Mouse (Mus musculus): Measurements from ENCODE around the gene Pgs1. TPM values are rescaled to one million over a fixed set of nuclear protein-coding genes. Genes with fewer than 3 reads are reported as not detected.

Pgs1 gene
- polyA plus RNA-seq, 1 experiment from 2014 or later: 43.8 TPM

DNA sequence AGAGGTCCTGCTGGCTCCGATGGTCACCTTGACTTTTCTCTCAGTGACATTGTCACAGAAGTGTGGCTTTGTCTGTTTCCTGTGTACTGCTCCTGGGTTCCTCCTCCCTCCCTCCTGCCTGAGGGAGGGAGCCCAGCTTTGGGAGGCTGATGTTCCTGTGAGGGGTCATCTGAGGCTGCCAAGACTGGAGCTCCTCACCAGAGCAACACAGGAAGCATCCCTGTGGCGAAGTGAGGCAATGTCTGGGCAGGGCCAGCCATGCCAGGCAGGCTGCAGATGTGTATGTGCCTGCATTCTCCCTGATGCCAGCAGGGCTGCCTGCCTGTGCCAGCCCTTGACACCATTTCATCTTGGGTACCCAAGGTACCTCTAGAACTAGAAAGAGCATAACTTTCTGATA lies 32.0 kb upstream of the Pgs1 start:
- Histone ChIP-seq H3K4me3 (no peak overlapping the region), H3K9me3 (no peaks in the 10 kb centered on the region), H3K27me3 (ENCODE audit: poor library complexity, severe bottlenecking) (peaks cover 36% of the 10 kb centered on the region), H3K27ac (peak overlapping the region; percentile 13; the same call in 1 of the 2 replicates), H3K36me3 (replicated peaks) (no peaks in the 10 kb centered on the region), H3K4me1 (peaks cover 74% of the 10 kb centered on the region)
- DNase-seq (ENCODE audit: extremely low spot score, low spot score): no peak
- WGBS: 71% methylated on average over 2 of the region's 2 CpGs

DNA sequence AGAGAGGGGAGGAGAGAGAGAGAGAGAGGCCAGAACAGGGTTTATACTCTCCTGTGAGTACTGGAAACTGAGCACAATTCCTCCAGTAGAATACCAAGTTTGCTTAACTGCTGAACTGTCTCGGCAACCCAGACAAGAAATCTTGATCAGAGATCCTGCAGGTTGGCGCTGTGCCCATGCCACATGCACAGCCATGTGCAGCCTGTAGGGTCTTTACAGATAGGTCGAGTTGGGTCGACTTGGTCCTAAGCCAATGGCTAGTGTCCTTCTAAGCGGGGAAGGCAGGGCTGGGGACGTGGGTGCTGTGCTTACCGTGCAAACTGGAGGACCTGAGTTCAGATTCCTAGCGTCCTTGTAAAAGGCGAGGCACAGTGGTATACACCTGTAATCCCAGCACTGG lies 31.3 kb upstream of the Pgs1 start:
- Histone ChIP-seq H3K27ac (peak overlapping the region; percentile 13; the same call in 1 of the 2 replicates), H3K4me3 (no peak overlapping the region), H3K4me1 (peaks cover 74% of the 10 kb centered on the region), H3K27me3 (ENCODE audit: poor library complexity, severe bottlenecking) (peaks cover 32% of the 10 kb centered on the region), H3K36me3 (replicated peaks) (no peaks in the 10 kb centered on the region), H3K9me3 (no peaks in the 10 kb centered on the region)
- no peak for DNase-seq (ENCODE audit: extremely low spot score, low spot score)
- WGBS: 90% methylated on average over 9 of the region's 9 CpGs

DNA sequence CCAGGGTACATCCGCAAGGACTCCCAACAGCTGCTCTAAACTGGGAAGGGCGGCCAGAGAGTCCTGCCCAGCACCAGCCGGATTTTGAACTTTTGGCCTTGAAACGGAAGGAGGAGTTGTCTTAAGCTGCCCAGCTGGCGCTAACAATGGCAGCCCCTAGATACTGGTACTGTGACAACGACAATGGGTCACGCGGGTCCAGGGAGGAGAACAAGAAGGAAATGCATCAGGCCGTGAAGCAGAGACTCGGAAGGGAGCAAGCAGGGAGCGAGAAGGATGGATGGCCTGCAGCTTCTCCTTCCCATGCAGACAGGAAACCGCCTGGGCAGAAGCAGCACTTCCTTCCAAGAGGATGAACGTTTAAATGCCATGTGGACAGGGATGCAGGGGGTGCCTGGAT lies 30.5 kb upstream of the Pgs1 start:
- peaks cover 72% of the 10 kb centered on the region for H3K4me1 ChIP-seq
- DNase-seq (ENCODE audit: extremely low spot score, low spot score): no peak
- H3K9me3 ChIP-seq: no peaks in the 10 kb centered on the region
- 65% methylated on average over 13 of the region's 13 CpGs for WGBS
- H3K27ac ChIP-seq: peak overlapping the region; percentile 40
- no peak overlapping the region for H3K4me3 ChIP-seq
- H3K27me3 ChIP-seq (ENCODE audit: poor library complexity, severe bottlenecking): peaks cover 26% of the 10 kb centered on the region
- no peaks in the 10 kb centered on the region for H3K36me3 ChIP-seq (replicated peaks)

DNA sequence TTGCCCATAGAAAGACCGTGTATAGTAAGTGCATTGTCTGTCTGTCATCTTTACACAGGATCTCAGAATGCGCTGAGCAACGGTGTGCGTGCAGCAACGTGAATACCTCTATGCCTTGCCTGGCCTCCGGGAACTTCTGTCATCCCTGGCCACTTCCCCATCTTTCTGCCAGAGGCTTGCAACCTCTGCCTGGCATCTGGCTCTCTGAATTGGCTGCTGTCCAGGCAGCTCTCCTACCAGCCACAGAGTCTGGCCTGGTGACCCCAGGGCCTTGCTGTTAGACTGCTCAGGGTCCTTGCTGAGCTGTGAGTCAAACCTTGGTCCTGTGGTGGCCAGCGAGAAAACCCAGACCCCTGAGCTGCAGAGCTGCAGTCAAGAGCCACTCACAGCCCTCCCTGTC lies 27.9 kb upstream of the Pgs1 start:
- WGBS: 78% methylated on average over 7 of the region's 7 CpGs
- Histone ChIP-seq H3K9me3 (no peaks in the 10 kb centered on the region), H3K36me3 (replicated peaks) (no peaks in the 10 kb centered on the region), H3K27me3 (ENCODE audit: poor library complexity, severe bottlenecking) (0 out of 2 replicates have a peak, but pooled peaks cover 11% of the 10 kb centered on the region), H3K4me3 (no peak overlapping the region), H3K4me1 (peaks cover 73% of the 10 kb centered on the region), H3K27ac (peak overlapping the region; percentile 46; the same call in 1 of the 2 replicates)
- DNase-seq (ENCODE audit: extremely low spot score, low spot score): no peak

DNA sequence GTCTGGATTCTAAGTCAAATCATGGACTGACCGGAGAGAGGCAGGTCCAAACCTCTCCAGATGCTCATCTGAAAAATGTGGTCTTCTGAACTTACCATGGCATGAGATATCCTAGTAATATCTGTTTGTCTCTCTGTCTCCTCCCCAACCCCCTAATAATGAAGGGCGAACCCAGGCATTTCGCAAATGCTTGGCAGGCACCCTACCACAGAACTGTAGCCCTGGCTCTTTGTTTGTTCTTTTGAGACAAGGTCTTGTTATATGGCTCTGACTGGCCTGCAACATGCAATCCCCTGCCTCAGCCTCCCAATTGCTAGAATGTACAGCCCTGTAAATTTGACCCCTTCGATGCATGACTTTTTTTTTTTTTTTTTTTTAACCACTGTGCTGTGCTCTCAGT lies 26.9 kb upstream of the Pgs1 start:
- no peaks in the 10 kb centered on the region for H3K9me3 ChIP-seq
- H3K4me3 ChIP-seq: no peak overlapping the region
- 89% methylated on average over 4 of the region's 4 CpGs for WGBS
- H3K36me3 ChIP-seq (replicated peaks): no peaks in the 10 kb centered on the region
- no peak for DNase-seq (ENCODE audit: extremely low spot score, low spot score)
- H3K27ac ChIP-seq: no peak overlapping the region
- peaks cover 78% of the 10 kb centered on the region for H3K4me1 ChIP-seq
- H3K27me3 ChIP-seq (ENCODE audit: poor library complexity, severe bottlenecking): peaks cover 11% of the 10 kb centered on the region; the same call in 1 of the 2 replicates

DNA sequence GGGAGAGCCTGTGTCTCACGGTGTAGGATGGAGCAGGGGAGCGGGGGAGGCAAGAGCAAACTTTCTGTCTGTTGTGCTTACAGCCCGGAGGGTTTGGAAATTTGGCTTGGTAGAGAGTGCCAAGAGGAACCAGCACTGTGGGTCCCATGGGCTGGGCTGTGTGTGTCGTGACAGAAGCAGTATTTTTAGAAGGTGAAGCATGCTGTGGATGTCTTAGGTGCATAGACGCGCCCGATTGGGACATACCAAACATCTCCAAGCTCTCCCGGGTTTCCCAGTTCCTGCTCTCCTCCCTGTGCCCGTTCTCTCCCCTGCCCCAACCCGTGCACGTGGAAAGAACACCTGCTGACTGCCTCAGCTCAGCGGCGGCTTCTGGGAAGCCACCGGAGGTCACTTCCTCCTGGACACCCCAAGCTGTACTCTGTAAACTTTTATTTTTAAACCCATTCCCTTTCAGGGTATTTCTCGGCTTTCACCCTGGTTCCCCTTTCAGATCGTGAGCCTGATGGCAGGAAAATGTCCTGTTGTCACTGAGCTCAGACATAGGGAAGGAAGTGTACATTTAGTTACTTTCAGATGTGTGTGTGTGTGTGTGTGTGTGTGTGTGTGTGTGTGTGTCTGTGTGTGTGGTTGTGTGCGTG lies 26.2 kb upstream of the Pgs1 start:
- H3K4me3 ChIP-seq: no peak overlapping the region
- 59% methylated on average over 17 of the region's 17 CpGs for WGBS
- H3K27me3 ChIP-seq (ENCODE audit: poor library complexity, severe bottlenecking): peaks cover 18% of the 10 kb centered on the region
- H3K4me1 ChIP-seq: peaks cover 78% of the 10 kb centered on the region
- H3K27ac ChIP-seq: no peak overlapping the region
- no peak for DNase-seq (ENCODE audit: extremely low spot score, low spot score)
- no peaks in the 10 kb centered on the region for H3K36me3 ChIP-seq (replicated peaks)
- no peaks in the 10 kb centered on the region for H3K9me3 ChIP-seq

DNA sequence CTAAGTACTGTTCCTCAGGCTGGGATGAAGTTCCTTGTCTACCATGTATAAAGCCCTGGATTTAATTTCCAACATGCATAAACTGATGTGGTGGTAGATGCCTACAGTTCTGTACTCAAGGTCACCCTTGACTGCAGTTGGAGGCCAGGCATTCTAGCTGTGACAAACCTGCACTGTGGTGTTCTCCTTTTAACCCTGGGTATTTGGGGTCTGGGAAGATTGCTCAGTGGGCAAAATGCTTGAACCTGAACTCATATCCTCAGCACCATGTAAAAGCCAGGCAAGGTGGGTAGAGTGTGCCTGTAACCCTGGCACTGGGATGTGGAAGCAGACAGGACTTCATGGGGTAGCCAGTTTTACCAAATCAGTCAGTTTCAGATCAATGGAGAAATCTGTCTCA lies 25.5 kb upstream of the Pgs1 start:
- H3K27me3 ChIP-seq (ENCODE audit: poor library complexity, severe bottlenecking): peaks cover 26% of the 10 kb centered on the region
- no peak for DNase-seq (ENCODE audit: extremely low spot score, low spot score)
- H3K27ac ChIP-seq: no peak overlapping the region
- peaks cover 78% of the 10 kb centered on the region for H3K4me1 ChIP-seq
- H3K4me3 ChIP-seq: no peak overlapping the region
- peaks cover 3% of the 10 kb centered on the region for H3K36me3 ChIP-seq (replicated peaks)
- no peaks in the 10 kb centered on the region for H3K9me3 ChIP-seq

DNA sequence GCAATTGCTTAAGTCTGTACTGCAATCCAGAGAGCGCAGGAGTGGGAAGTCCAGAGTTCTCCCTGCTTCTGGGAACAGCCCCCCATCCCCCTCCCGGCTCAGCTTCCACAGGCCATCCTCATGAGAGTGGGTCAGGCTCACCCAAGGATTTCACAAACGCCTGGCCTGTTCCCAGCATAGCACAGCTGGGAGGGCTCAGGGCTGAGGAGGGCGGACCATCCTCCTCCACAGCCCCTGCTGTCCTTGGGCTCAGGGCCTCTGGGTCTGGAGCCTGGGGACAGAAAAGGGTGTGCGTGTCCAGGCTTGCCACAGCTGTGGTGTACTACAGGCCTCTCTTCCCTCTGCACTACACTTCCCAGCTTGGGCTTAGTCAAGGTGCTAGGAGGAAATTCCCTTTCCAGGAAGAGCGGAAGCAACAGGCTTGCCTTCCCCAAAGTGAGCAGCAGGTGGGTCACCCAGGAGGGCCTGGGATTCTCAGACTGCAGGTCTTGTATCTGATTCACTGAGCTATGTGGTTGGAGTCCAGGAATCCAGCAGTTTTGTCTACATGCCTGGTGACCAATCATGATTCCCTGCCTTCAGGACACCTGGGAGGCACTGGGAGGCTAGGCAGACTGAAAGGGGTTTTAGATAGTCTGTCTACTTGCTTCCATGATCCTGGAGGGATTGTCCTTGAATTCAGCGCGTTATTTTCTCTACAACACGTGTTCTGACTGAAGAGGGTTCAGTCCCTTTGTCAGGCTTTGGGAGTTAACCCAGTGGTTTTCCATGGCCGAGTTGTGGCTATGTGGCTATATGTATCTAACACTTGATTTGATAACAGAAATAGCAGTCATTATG lies 23.6 kb upstream of the Pgs1 start:
- Histone ChIP-seq H3K4me3 (peak overlapping the region; percentile 49), H3K27ac (peak overlapping the region; percentile 87), H3K9me3 (no peaks in the 10 kb centered on the region), H3K36me3 (replicated peaks) (peaks cover 21% of the 10 kb centered on the region), H3K4me1 (peaks cover 85% of the 10 kb centered on the region), H3K27me3 (ENCODE audit: poor library complexity, severe bottlenecking) (peaks cover 44% of the 10 kb centered on the region)
- DNase-seq (ENCODE audit: extremely low spot score, low spot score): no peak
- 28% methylated on average over 10 of the region's 10 CpGs for WGBS

DNA sequence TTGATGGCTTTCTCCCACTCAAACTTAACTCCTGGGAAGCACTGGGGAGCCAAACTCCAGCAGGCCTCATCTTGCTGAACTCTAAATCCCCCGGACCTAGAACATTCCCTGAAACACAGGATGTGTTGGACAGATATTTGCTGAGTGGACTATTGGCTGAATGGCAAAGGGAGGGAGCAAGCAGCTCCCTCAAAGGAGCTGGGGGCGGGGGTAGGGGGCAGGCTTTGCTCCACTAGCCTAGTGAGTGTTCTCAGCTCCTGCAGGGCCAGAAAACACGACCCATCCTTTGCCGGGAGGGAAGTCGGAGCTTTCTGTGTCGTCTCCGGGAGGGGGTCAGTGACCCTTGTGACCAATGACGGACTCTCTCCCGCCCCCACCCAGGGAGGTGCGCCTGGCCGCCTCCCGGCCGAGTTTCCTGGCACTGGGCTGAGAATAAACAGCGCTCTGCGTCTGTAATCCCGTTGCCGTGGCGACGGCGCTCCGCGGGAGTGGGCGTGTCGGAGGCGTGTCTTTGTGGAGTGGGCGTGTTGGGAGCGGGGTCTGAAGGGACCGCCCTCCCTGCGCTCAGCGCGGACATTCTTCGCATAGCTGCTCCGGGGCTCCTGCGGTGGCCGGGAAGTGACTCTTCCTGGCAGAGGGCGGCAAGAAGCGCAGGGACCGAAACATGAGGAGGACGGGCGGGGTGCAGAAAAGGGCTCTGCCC lies 22.9 kb upstream of the Pgs1 start:
- H3K9me3 ChIP-seq: no peaks in the 10 kb centered on the region
- peaks cover 24% of the 10 kb centered on the region for H3K36me3 ChIP-seq (replicated peaks)
- H3K4me1 ChIP-seq: peaks cover 87% of the 10 kb centered on the region
- H3K27ac ChIP-seq: peak overlapping the region; percentile 87
- peaks cover 52% of the 10 kb centered on the region for H3K27me3 ChIP-seq (ENCODE audit: poor library complexity, severe bottlenecking)
- peak overlapping the region; percentile 49 for H3K4me3 ChIP-seq
- peak; percentile 100 for DNase-seq (ENCODE audit: extremely low spot score, low spot score)
- under 1% methylated on average over 40 of the region's 40 CpGs for WGBS

DNA sequence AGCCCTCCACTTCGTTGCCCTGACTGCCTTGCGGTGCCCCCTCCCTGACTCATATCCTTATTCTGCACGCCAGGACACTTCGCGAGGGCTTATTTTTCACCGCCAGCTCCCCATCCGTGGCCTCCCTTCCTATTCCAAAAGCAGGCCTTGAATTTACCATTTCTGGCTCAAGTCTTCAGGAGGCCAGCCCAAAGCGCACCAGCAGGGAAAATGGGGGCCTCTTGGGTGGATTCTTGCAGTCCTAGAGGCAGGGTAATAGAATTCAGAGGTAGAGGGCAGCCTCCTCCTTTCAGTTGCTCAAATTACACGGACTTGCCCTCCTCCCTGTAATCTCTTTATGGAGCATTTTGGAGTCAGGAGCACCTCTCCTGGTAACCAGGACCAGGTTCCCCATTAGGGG lies 22.2 kb upstream of the Pgs1 start:
- under 1% methylated on average over 9 of the region's 9 CpGs for WGBS
- H3K27ac ChIP-seq: peak overlapping the region; percentile 87
- DNase-seq (ENCODE audit: extremely low spot score, low spot score): no peak

DNA sequence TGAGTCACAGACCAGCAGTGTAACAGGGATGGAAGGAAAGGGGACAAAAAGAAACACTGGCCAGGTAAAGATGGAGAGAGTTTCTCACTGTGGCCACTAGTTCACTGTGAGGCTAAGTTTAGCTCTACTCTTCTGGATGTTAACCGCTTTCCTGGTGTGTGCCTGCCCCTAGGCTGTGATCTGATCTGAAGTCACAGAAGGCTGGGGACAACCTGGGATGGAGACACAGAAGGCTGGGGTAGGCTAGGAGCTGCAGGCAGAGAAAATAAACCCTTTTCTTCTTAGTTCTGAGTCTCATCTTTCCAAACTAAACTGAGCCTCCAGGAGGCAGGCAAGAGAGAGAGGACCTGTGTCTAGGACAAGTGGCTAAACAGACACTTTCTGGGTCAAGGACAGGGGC lies 21.8 kb upstream of the Pgs1 start:
- no peak for DNase-seq (ENCODE audit: extremely low spot score, low spot score)
- Histone ChIP-seq H3K27ac (peak overlapping the region; percentile 87), H3K27me3 (ENCODE audit: poor library complexity, severe bottlenecking) (peaks cover 51% of the 10 kb centered on the region), H3K9me3 (no peaks in the 10 kb centered on the region), H3K4me3 (peak overlapping the region; percentile 49), H3K4me1 (peaks cover 87% of the 10 kb centered on the region), H3K36me3 (replicated peaks) (peaks cover 24% of the 10 kb centered on the region)
- 11% methylated on average over 1 of the region's 1 CpGs for WGBS

More for the DNA sequence above, 22.2 kb upstream of the Pgs1 start:
- Histone ChIP-seq H3K27me3 (ENCODE audit: poor library complexity, severe bottlenecking) (peaks cover 51% of the 10 kb centered on the region), H3K36me3 (replicated peaks) (peaks cover 24% of the 10 kb centered on the region), H3K9me3 (no peaks in the 10 kb centered on the region), H3K4me3 (peak overlapping the region; percentile 49), H3K4me1 (peaks cover 87% of the 10 kb centered on the region)

DNA sequence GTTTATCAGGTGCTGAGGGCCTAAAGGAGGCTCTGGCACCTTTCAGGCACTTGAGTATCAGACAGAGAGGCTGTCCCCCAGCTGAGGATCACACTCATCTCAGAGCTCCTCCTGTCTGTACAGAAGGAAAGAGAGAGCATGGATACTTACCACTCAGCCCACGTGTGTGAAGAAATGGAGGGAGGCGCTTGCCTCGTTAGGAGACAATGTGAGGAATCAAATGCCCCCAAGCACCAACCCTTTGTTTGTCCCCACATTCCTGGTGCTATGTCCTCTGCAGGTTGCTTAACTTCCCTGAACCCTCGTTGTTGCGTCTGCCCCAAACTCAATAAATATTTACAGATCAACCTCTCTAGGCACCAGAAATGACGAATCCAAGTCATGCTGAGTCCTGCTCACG lies 21.0 kb upstream of the Pgs1 start:
- Histone ChIP-seq H3K4me1 (peaks cover 87% of the 10 kb centered on the region), H3K4me3 (peak overlapping the region; percentile 23)
- no peak for DNase-seq (ENCODE audit: extremely low spot score, low spot score)

More for the DNA sequence above, 21.0 kb upstream of the Pgs1 start:
- Histone ChIP-seq H3K27me3 (ENCODE audit: poor library complexity, severe bottlenecking) (peaks cover 49% of the 10 kb centered on the region), H3K9me3 (no peaks in the 10 kb centered on the region), H3K36me3 (replicated peaks) (peaks cover 24% of the 10 kb centered on the region), H3K27ac (peak overlapping the region; percentile 87; the same call in 1 of the 2 replicates)
- WGBS: 17% methylated on average over 7 of the region's 7 CpGs
